Mouse (Mus musculus) layer of hippocampus, postnatal 14 days (tissue): ENCODE measurements at regions not wholly inside any gene's neighbourhood (a gene's known extent, or its start where the extent isn't known, plus 50 kb on each side); places are given as distances from the start of the nearest gene placed in this dataset.

Source experiments
- DNase-seq, 2 experiments: peaks; one replicate each; pipeline ENCODE4 v3.0.0; 2021 to 2022; ENCODE audit warnings: low spot score in 2 of 2, mixed read lengths in 1 of 2

- no peak for DNase-seq
These were observed 135.8 kb upstream of the Igf1 start for GRCm38 (mm10) chr10:87722244-87722643.

DNA sequence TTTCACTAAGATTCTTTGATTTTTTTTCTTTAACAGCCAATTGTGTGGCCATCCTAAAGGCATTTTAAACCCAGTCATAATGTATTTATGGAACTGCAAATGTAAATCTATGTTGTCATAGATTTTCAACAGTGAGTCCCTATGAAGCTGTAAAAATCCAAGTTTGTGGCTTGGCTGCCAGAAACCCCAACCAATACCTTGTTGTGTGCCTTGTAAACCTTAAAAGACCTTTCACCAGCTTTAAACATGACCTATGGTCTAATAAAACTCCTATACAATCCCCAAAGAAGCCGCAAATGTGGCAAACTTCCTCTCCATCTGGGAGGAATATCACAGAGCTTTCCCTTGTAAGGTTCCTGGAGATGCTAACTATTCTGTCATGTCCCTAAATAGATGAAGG, 125.4 kb upstream of the Igf1 start:
- DNase-seq, result no peak

- no peak for DNase-seq
These were observed 124.8 kb upstream of the Igf1 start for GRCm38 (mm10) chr10:87733241-87733640.

DNA sequence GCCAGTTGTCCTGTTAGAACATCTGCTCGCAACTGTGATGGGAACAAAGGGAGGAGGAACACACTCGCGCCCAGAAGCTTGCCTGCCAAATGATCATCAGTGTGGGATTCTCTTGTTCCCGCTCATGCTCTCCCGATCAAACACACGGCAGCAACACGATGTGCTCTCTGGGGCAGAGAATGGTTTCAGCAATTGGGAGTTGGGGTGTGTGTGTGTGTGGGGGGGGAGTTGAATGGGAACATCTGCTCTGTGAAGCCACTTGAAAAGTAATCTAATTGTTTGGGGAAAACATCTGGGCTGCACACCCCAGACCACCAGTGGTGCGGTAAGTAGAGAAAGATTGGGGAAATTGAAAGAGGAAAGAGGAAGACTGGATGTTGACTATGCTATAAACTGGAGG, 117.7 kb upstream of the Igf1 start:
- peak; percentile 9 to 40 for DNase-seq

DNA sequence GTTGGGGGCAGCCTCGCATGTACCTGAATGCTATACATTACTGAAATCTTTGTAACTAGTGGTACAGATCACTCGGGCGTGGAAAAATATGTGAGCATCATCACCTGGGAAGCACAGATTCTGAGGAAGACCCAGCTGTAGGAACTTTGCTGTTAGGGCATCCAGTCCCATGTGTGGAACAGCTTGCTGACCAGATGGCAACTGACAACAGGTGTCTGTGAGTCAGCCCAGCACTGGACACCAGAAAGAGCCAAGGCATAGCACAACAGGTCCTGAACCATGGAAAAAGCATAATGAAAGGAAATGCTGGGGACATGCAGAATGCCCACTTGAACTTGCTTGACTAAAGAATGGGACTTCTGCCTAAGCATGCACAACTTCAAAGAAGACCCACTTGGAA, 115.3 kb upstream of the Igf1 start:
- DNase-seq, result no peak

DNA sequence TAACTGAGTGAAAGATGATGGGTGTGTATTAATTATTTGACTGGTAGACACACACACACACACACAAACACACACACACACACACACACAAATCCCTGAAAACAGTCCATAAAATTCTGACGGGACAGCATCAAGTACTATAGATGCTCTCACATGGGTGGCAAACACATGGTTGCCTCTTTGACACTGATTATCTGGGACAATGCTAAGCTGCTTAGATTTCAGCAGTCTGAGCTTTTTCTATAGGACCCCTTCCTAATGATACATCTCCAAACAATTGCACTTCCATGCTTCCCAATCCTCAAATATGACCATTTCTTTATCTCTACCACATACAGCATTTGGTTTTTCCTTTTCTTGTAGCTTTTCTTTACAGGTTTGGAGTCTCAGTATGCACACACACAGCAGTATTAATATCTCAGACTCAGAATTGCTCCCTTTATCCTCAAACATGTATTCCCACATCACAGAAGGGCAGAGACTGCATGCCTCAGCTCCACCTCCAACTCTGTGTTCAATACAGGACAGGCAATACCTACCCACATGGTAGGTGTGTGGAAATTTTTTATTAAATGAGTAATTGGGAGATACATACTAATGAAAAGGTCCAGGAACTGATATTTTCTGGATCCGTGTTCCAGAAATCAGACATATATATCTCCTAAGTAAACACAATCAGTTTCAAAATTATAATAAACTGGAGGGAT, 110.1 kb upstream of the Igf1 start:
- no peak for DNase-seq

DNA sequence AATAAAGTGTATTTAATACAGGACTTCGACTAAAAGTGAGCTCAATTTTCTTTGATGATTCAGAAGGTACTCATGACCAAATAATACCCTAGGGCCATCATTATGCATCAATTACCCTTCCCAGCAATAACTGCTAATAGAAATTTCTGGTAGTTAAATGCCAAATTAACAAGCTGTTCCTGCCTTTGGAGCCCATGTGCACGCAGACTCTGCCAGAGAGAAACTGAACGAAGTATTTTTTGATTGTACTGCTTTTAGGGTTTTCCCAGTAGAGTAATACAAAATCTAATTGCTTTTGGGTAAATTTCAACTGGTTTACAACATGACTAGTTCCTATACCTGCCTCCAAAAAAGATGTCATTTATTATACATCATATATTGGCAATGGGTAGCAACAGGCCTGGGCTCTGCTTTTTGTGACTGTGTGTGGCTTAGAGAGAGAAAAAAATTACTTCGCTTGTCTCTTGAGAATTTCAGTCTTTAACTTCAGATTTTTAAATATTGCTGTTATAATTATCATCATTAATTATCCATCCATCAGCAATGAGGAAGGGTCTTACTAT, 109.4 kb upstream of the Igf1 start:
- DNase-seq, result peak in 1 of 2 experiments; percentile 73

DNA sequence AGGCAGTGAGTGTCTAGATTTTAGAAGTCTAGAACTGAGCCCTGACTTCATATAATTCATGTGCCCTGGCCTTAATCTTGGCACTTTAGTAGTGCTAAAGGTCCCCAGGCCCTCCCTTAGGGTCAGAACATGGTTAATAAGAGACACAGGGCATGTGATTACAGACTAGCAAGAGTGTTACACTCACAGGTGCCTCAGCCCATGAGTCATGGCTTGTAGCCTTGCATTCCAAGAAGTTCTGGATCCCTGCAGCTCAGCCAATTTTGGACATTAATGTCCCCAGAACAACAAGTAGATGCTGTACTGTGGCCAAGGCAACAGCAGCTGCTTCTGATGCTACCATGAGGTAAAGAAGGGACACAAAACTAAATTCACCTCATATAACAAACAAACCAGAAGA, 107.7 kb upstream of the Igf1 start:
- no peak for DNase-seq

- DNase-seq, result no peak
These were observed 107.1 kb upstream of the Igf1 start for GRCm38 (mm10) chr10:87750972-87751371.

- DNase-seq, result no peak
These were observed 105.9 kb upstream of the Igf1 start for GRCm38 (mm10) chr10:87752117-87752516.

DNA sequence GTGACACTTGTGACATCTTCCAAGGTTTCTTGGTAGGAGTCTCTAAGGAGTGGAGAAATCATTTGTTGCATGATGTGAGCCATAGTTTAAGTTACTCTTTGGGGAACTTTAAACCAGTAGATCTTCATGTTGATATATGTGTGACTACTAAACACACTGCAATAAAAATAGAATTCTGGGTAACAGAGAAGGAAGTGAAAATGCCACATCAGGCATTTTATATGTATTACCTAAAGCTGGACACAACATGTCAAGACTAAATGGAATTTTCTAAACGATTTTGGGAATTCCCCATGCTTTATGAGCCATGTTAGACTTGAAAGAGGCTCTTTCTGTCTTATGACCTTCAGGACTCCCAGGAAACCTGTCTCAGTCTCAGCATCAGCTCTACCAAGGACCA, 104.6 kb upstream of the Igf1 start:
- DNase-seq, result no peak

GRCm38 (mm10) chr10:87761528-87762030, 96.5 kb upstream of the Igf1 start:
- DNase-seq, result no peak

- peak; percentile 14 to 48 for DNase-seq
These were observed 70.5 kb upstream of the Igf1 start for GRCm38 (mm10) chr10:87787521-87787920.

- DNase-seq, result no peak
These were observed 65.7 kb upstream of the Igf1 start for GRCm38 (mm10) chr10:87792346-87792745.

- peak in 1 of 2 experiments; percentile 11 for DNase-seq
These were observed 53.9 kb upstream of the Igf1 start for GRCm38 (mm10) chr10:87803936-87804791.

DNA sequence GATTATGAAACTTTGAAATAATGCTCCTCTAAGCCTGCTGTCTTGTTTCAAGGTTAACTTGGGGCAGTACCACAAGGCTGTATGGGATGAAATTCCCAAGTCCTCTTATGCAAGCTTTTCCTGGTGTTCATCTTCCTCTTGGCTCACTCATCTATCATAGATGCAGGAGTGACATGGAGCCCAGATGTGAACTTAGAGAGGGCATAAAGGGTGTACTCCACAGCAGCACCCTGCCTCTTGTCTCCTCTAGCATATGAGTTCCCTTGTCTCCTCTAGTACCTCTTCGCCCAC, 53.3 kb upstream of the Igf1 start:
- no peak for DNase-seq
